Mouse (Mus musculus) hindbrain, postnatal 0 days (tissue): Measurements from ENCODE around the gene Aldh3b3. TPM values are rescaled to one million over a fixed set of nuclear protein-coding genes. Genes with fewer than 3 reads are reported as not detected.

Experiments used
- ATAC-seq: fragments of 200-750 bp; cut with Nextera tagmentation; 2 replicates; pipeline ENCODE4 v1.8.0; 2017; ENCODE audit warnings: mild to moderate bottlenecking, moderate TSS enrichment, moderate library complexity
- DNase-seq: peaks from one replicate; pipeline ENCODE4 v3.0.0-alpha.2; 2015; ENCODE audit warnings: low spot score
- H3K27ac ChIP-seq: fragments of 300-500 bp; sonication (generic); 2 replicates; pipeline ENCODE4 v1.5.1; 2014; ENCODE audit warnings: mild to moderate bottlenecking
- H3K27me3 ChIP-seq: fragments of 300-500 bp; sonication (generic); 2 replicates; pipeline ENCODE4 v1.6.1; 2014; ENCODE audit warnings: low read length, mixed read lengths; ENCODE audit not compliant: insufficient read depth
- H3K36me3 ChIP-seq: fragments of 300-500 bp; sonication (generic); 2 replicates; pipeline ENCODE4 v1.6.1; 2014; ENCODE audit warnings: low read length, mixed read lengths; ENCODE audit not compliant: insufficient read depth
- H3K4me1 ChIP-seq: fragments of 300-500 bp; sonication (generic); 2 replicates; pipeline ENCODE4 v1.6.1; 2014; ENCODE audit warnings: antibody characterized with exemption, low read length, mixed read lengths; ENCODE audit not compliant: insufficient read depth
- H3K4me2 ChIP-seq: fragments of 300-500 bp; sonication (generic); 2 replicates; pipeline ENCODE4 v1.6.1; 2014; ENCODE audit warnings: low read depth, mild to moderate bottlenecking, low read length, moderate library complexity, mixed read lengths
- H3K4me3 ChIP-seq: fragments of 300-500 bp; sonication (generic); 2 replicates; pipeline ENCODE4 v1.5.1; 2014; ENCODE audit warnings: low read length
- H3K9ac ChIP-seq: fragments of 300-500 bp; sonication (generic); replicated peaks from 2 replicates; pipeline ENCODE4 v1.6.1; 2014; ENCODE audit warnings: mild to moderate bottlenecking, low read length, moderate library complexity, mixed read lengths
- H3K9me3 ChIP-seq: fragments of 300-500 bp; sonication (generic); 2 replicates; pipeline ENCODE4 v1.6.1; 2016; ENCODE audit warnings: low read length, mixed read lengths
- CTCF ChIP-seq: IDR thresholded peaks from 2 replicates; pipeline ENCODE4 v1.5.1; 2016; ENCODE audit warnings: antibody characterized with exemption, control low read depth, low read depth
- WGBS: fragments of 180-500 bp; shearing (Covaris S2); extraction: QIAGEN DNeasy Blood & Tissue Kit; methylation state at CpG from one replicate; pipeline ENCODE4 v1.1.7; 2014; 5-methylcytosine and 5-hydroxymethylcytosine counted together
- polyA plus RNA-seq: library from polyadenylated mRNA; unstranded; fragments of >200 nt; fragmentation: Nextera tagmentation; extraction: Ambion mirVana; gene quantifications from 2 replicates; pipeline ENCODE4 v1.2.1, GENCODE M21; 2015
- total RNA-seq: library from RNA; depleted of rRNA; stranded (reverse); fragments of >200 nt; gene quantifications from 2 replicates; pipeline ENCODE4 v1.2.3, GENCODE M21; 2014

The Aldh3b3 gene
- total and polyA plus RNA-seq, 2 experiments from 2014 or later = not detected

DNA sequence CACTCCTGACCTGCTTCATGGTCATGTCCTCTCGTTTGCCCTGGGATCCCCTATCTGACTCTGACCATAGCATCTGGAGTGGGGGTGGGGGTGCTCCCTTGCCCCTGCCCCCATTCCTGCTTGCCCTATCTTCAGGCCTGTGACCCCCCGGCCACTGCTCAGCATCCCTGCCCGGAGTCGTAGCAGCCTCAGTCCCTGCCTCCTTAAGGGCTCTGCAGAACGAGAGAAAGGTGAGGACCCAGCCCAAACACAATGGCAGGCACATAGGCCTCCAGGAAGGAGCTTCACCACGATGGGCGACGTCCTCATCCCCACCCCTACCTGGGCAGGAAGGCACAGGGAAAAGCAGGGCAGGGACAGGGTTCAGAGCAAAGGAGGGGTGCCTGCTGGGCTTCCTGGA, 39.9 kb downstream of the Aldh3b3 start:
- DNase-seq = no peak
- Histone ChIP-seq H3K9me3 (no peaks in the 10 kb centered on the region), H3K27ac (no peak overlapping the region), H3K4me1 (peaks cover 12% of the 10 kb centered on the region; the same call in 1 of the 2 replicates), H3K4me3 (no peak overlapping the region), H3K9ac (no peak overlapping the region), H3K36me3 (no peaks in the 10 kb centered on the region), H3K4me2 (no peak overlapping the region), H3K27me3 (no peaks in the 10 kb centered on the region)
- no peak for ATAC-seq
- 75% methylated on average over 8 of the region's 8 CpGs for WGBS
- TF ChIP-seq CTCF = no peak

DNA sequence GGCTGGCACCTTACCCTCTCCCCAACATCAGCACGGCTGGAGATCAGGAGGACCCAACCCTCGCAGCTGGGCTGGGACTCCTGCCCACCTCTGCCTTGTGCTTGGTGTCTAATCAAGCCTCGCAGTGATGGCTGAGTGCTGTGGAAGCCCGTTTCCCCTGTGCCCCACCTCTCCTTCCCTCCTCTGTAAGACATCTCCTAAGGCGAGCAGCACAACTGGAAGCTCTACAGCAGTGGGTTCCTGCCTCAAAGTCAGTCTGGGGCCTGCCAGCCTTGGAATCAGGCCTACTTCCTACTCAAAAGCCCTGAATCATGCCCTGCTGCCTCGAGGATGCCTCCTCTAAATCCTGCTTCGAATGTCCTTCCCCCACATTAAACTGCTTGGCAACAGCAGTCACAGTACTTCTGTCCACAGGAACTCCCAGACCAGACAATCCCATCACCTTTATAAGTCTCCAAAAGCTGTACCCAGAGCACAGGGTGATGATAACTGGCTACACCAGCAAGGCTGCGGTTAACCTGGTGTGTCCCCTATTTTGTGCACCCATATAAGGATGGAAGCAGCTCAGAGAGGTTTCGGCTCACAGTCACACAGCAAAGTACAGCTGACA, 40.8 kb downstream of the Aldh3b3 start:
- H3K9ac ChIP-seq = 0 out of 2 replicates have a peak overlapping the region, but pooled peaks have one; percentile 66
- 81% methylated on average over 9 of the region's 9 CpGs for WGBS
- no peaks in the 10 kb centered on the region for H3K9me3 ChIP-seq
- peak overlapping the region; percentile 67 for H3K4me2 ChIP-seq
- no peaks in the 10 kb centered on the region for H3K36me3 ChIP-seq
- ATAC-seq (no peak), DNase-seq (no peak)
- no peak overlapping the region for H3K27ac ChIP-seq
- no peak for TF ChIP-seq CTCF
- peaks cover 12% of the 10 kb centered on the region; the same call in 1 of the 2 replicates for H3K4me1 ChIP-seq
- no peak overlapping the region for H3K4me3 ChIP-seq
- H3K27me3 ChIP-seq = no peaks in the 10 kb centered on the region

DNA sequence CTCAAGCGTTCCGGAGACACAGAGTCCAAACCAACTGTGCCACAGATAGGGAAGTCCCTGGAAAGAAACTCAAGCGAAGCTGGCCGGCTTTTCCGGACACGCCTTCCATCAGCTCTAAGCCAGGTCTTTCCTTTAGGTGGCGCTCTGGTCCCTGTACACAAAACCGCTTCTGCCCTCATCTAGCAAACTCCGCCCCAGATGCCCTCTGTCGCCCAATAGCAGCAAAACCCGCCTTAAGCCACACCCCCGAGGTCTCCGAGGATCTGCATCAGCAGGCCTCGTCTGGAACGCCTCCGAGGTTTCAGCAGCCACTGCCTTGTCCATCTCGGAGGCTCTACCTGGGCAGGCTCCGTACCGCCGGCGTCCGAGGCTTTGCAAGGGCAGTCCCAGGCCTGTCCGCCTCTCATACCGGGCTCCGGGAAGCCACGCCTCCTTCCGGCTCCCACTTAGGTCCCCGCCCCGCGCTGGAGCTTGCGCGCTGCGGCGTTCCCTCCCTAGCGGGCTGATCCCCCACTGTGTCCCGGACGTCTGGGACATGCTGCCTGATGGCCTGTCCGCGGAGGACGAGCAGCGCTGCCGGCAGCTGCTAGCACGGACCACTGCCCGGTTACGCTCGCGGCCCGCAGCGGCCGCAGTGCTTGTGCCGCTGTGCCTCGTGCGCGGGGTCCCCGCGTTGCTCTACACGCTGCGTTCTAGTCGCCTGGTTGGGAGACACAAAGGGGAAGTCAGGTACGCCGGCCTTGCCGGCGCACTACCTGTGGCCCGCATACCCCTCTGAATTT, 41.9 kb downstream of the Aldh3b3 start, which contains the start of the genes Nudt8 and Gm49405:
Nudt8 (plus strand) TSS at position 462 of the 782 bp plus-strand sequence.
Gm49405 (plus strand) TSS at position 508 of the 782 bp plus-strand sequence.
- peak within 1 kb of the TSS; percentile 67 for H3K4me2 ChIP-seq
- peak within 1 kb of the TSS; percentile 85 for H3K27ac ChIP-seq
- H3K9ac ChIP-seq = peak within 1 kb of the TSS; percentile 66
- WGBS = under 1% methylated on average over 64 of the region's 64 CpGs
- peak; percentile 98 for DNase-seq
- peak; percentile 84 for TF ChIP-seq CTCF
- no peaks in the 10 kb centered on the region for H3K36me3 ChIP-seq
- no peaks in the 10 kb centered on the region for H3K27me3 ChIP-seq
- ATAC-seq = peak; percentile 92
- H3K9me3 ChIP-seq = no peaks in the 10 kb centered on the region
- peak within 1 kb of the TSS; percentile 52 for H3K4me3 ChIP-seq
- peaks cover 12% of the 10 kb centered on the region; the same call in 1 of the 2 replicates for H3K4me1 ChIP-seq

DNA sequence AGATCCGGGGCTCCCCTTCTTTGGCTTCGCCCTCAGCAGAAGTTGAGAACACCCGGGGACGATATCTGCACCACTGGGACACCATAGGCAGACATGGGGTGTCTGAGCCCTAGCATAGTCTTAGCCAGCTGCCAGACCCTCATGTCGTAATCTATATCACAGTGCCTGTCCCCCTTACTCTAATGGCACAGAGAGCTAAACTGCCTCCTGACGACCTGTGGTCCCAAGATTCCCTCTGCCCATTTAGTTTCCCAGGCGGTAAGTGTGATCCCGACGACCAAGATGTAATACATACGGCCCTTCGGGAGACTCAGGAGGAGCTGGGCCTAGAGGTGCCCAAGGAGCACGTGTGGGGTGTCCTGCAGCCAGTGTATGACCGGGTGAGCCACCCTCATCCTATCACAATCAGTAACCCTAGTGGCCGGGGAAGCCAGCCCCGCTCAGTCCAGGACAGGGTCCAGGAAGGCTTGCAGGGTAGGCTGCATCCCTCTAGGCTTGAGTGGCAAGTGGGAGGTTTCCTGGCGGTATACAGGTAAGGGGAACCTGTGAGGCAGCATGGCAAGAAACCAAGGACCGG, 42.6 kb downstream of the Aldh3b3 start:
- H3K4me2 ChIP-seq = peak overlapping the region; percentile 67
- peaks cover 12% of the 10 kb centered on the region; the same call in 1 of the 2 replicates for H3K4me1 ChIP-seq
- 17% methylated on average over 17 of the region's 17 CpGs for WGBS
- H3K27ac ChIP-seq = peak overlapping the region; percentile 85
- H3K36me3 ChIP-seq = peaks cover 3% of the 10 kb centered on the region; the same call in 1 of the 2 replicates
- DNase-seq = no peak
- ATAC-seq = no peak; the same call in 1 of the 2 replicates
- peak overlapping the region; percentile 52 for H3K4me3 ChIP-seq
- peak overlapping the region; percentile 66 for H3K9ac ChIP-seq
- H3K27me3 ChIP-seq = no peaks in the 10 kb centered on the region
- TF ChIP-seq CTCF = peak; percentile 11; the same call in 1 of the 2 replicates
- no peaks in the 10 kb centered on the region for H3K9me3 ChIP-seq

DNA sequence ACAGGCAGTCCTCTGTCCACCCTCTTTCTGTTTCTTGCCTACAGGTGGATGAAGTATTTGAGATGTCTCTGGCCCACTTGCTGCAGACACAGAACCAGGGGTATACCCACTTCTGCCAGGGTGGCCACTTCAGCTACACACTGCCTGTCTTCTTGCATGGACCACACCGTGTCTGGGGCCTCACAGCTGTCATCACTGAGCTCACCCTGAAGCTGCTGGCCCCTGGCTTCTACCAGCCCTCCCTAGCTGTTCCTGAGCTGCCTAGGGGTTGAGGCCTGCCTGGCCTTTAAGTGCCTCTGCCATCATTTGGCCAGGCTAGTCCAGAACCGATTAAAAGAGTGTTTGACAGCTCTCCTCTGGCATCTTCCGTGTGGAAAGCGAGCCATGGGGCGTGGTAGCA, 43.3 kb downstream of the Aldh3b3 start:
- DNase-seq = no peak
- Histone ChIP-seq H3K4me2 (no peak overlapping the region), H3K4me1 (peaks cover 12% of the 10 kb centered on the region; the same call in 1 of the 2 replicates), H3K27me3 (no peaks in the 10 kb centered on the region), H3K9me3 (no peaks in the 10 kb centered on the region), H3K36me3 (peaks cover 10% of the 10 kb centered on the region; the same call in 1 of the 2 replicates), H3K4me3 (no peak overlapping the region), H3K27ac (no peak overlapping the region), H3K9ac (no peak overlapping the region)
- no peak for ATAC-seq
- no peak for TF ChIP-seq CTCF
- WGBS = 88% methylated on average over 5 of the region's 5 CpGs

DNA sequence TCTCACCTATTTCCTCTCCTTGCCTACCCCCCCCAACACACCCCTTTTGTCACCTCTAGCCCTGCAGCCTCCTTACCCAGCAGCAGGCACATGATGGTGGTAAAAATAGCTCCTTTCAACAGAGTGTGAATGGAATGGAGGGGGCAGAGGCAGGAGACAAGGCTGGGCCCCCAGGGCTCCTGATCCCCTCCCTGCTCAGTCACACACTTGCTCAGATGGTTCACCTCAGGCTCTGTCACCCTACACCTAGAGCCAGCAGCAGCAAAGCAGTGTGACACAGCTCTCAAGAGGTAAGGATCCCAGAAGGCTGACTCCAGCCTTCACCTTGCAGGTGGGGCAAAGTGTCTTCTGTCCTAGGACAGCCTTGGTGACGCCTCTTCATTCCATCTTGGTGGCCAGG, 44.7 kb downstream of the Aldh3b3 start, which contains the start of gene Doc2g:
Doc2g (plus strand) TSS at position 202 of the 400 bp plus-strand sequence.
- Histone ChIP-seq H3K9me3 (no peaks in the 10 kb centered on the region), H3K27ac (no peak within 1 kb of the TSS), H3K27me3 (no peaks in the 10 kb centered on the region), H3K36me3 (peaks cover 24% of the 10 kb centered on the region; the same call in 1 of the 2 replicates), H3K4me3 (no peak within 1 kb of the TSS), H3K4me1 (peaks cover 12% of the 10 kb centered on the region; the same call in 1 of the 2 replicates), H3K4me2 (no peak within 1 kb of the TSS), H3K9ac (no peak within 1 kb of the TSS)
- DNase-seq = no peak
- TF ChIP-seq CTCF = no peak
- ATAC-seq = no peak
- WGBS = 91% methylated on average over 1 of the region's 1 CpGs
